Mouse (Mus musculus) C2C12 (cell line): ENCODE results near the gene Gm17387.

Experiments used
- CTCF ChIP-seq: IDR thresholded peaks from one replicate; pipeline ENCODE4 v1.5.1; 2011; ENCODE audit not compliant: control insufficient read depth, insufficient read depth, insufficient read length
- MYOD1 ChIP-seq: IDR thresholded peaks from one replicate; pipeline ENCODE4 v1.6.1; 2011; ENCODE audit warnings: low read depth; ENCODE audit not compliant: control insufficient read depth, insufficient read length
- USF1 ChIP-seq: IDR thresholded peaks from one replicate; pipeline ENCODE4 v1.6.1; 2011; ENCODE audit warnings: low read depth, mild to moderate bottlenecking, control low read depth, moderate library complexity

DNA sequence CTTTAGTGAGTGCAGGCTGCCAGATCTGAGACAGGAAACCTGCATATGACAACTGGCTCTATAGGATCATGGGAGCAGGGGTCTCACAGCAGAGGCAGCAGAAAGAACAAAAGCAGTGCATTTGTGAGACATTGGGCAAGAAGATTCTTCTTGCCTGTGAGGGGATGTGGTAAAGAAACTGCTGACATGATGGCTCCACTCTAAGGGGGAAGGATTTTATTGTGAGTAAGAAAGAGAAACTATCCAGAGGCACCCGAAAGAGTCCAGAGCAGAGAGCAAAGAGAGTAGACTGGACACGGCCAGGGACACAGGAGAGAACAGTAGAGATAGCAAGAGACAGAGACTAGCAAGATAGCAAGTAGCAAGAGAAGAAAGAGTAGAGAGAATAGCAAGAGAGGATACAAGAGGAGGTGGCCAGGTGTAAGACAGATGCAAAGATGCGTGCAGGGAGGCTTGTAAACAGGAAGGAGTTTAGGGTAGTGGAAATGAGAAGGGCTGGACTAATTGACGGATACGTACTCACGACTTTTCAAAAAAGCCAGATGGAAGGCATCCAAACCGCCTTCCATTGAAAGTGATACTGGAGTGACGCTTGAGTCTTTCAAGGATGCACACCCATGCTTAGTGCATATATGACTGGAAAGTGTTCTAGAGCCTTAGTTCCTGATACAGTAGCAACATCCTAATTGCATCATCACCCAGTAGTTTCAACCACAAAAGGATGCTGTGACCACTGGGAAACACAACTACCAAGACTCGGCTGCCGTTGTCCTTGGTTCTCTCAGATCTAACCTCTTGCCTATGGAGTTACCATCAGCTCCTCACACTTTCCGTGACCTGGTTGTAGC lies 29.9 kb upstream of the Gm17387 start:
- TF ChIP-seq CTCF, result no peak
- no peak for TF ChIP-seq USF1
- no peak for TF ChIP-seq MYOD1
